ENCODE assay signal across 28 mouse cellular contexts in the genomic region with DNA sequence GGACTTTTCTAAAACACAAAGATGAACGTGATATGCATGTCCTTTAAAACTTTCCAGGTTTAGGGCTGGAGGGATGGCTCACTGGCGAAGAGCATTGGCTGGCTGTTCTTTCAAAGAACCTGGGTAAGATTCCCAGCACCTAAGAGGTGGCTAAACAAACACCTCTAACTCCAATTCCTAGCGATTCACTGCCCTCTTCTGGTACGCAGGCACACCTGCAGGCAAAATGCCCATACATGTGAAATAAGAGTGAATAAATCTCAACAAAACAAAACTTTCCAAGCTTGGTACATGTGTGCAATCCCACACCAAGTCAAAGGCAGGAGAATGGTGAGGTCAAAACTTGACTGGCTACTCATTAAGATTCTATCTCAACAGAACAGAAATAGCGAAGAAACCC. TPM values are rescaled to one million over a fixed set of nuclear protein-coding genes. Genes with fewer than 3 reads are reported as not detected.
A peak's percentile ranks its signal among the peaks of the same experiment; 100 is the strongest.
DNase-seq lines count a peak whose midpoint lies in the region; ATAC-seq and TF ChIP-seq lines count a peak whose summit lies in the region.
"Had no signal": no experiment of that assay in that cellular context is flagged by ENCODE, and none has a peak within 500 bp of the region (broad histone marks: within the 10 kb centered on the region; RNA-seq: fewer than 3 reads in every experiment).

No protein-coding gene starts in this region.

- no peaks in the 10 kb centered on the region for H3K4me1 ChIP-seq in heart, adult 2 months (ENCODE audit: control insufficient read depth, insufficient read depth, low read length)
- H3K4me1 ChIP-seq in liver, adult 2 months (ENCODE audit: control insufficient read depth, insufficient read depth, low read length) = no peaks in the 10 kb centered on the region
- H3K4me1 ChIP-seq in liver, embryonic 12.5 days = no peaks in the 10 kb centered on the region
- H3K4me1 ChIP-seq in lung, postnatal 0 days (ENCODE audit: insufficient read depth, low read depth, low read length) = no peaks in the 10 kb centered on the region
- H3K4me1 ChIP-seq: embryonic facial prominence, embryonic 10.5 days; embryonic facial prominence, embryonic 15.5 days; forebrain, embryonic 12.5 days; heart, embryonic 13.5 days; hindbrain, embryonic 15.5 days; limb, embryonic 13.5 days; midbrain, embryonic 12.5 days; neural tube, embryonic 12.5 days had no signal

- no peak overlapping the region for H3K4me3 ChIP-seq in heart, adult 2 months
- no peak overlapping the region for H3K4me3 ChIP-seq in liver, adult 2 months (ENCODE audit: insufficient read depth, low read depth, low read length)
- no peak overlapping the region for H3K4me3 ChIP-seq in liver, embryonic 12.5 days
- H3K4me3 ChIP-seq in lung, postnatal 0 days (ENCODE audit: low read depth, low read length) = no peak overlapping the region
- H3K4me3 ChIP-seq: embryonic facial prominence, embryonic 10.5 days; embryonic facial prominence, embryonic 15.5 days; forebrain, embryonic 12.5 days; heart, embryonic 13.5 days; hindbrain, embryonic 15.5 days; limb, embryonic 13.5 days; megakaryocyte, embryonic 14.5 days; midbrain, embryonic 12.5 days; myocyte; neural tube, embryonic 12.5 days had no signal

- no peaks in the 10 kb centered on the region for H3K27me3 ChIP-seq in heart, adult 2 months (ENCODE audit: control insufficient read depth, insufficient read depth, low read length)
- H3K27me3 ChIP-seq in liver, adult 2 months (ENCODE audit: control insufficient read depth, insufficient read depth, low read length) = no peaks in the 10 kb centered on the region
- H3K27me3 ChIP-seq in liver, embryonic 12.5 days (replicated peaks) = no peaks in the 10 kb centered on the region
- H3K27me3 ChIP-seq in lung, postnatal 0 days (replicated peaks; ENCODE audit: insufficient read depth, low read length) = no peaks in the 10 kb centered on the region
- H3K27me3 ChIP-seq: embryonic facial prominence, embryonic 15.5 days; forebrain, embryonic 12.5 days; heart, embryonic 13.5 days; hindbrain, embryonic 15.5 days; limb, embryonic 13.5 days; midbrain, embryonic 12.5 days; neural tube, embryonic 12.5 days had no signal

- H3K36me3 ChIP-seq in heart, adult 2 months (ENCODE audit: control insufficient read depth, insufficient read depth, low read length) = no peaks in the 10 kb centered on the region
- no peaks in the 10 kb centered on the region for H3K36me3 ChIP-seq in liver, adult 2 months (ENCODE audit: control insufficient read depth, insufficient read depth, low read length)
- no peaks in the 10 kb centered on the region for H3K36me3 ChIP-seq in liver, embryonic 12.5 days
- H3K36me3 ChIP-seq in lung, postnatal 0 days (ENCODE audit: insufficient read depth, low read length) = no peaks in the 10 kb centered on the region
- H3K36me3 ChIP-seq: embryonic facial prominence, embryonic 15.5 days had no signal

- H3K4me2 ChIP-seq in liver, embryonic 12.5 days = no peak overlapping the region
- H3K4me2 ChIP-seq in lung, postnatal 0 days (replicated peaks; ENCODE audit: low read depth, low read length) = no peak overlapping the region
- H3K4me2 ChIP-seq: embryonic facial prominence, embryonic 15.5 days; forebrain, embryonic 12.5 days; heart, embryonic 13.5 days; hindbrain, embryonic 15.5 days; limb, embryonic 13.5 days; midbrain, embryonic 12.5 days; neural tube, embryonic 12.5 days had no signal

- 89% methylated on average over 5 of the region's 5 CpGs for WGBS in heart, adult 2 months
- WGBS in liver, adult 2 months = 91% methylated on average over 5 of the region's 5 CpGs
- 75% methylated on average over 5 of the region's 5 CpGs for WGBS in liver, embryonic 12.5 days (ENCODE audit: insufficient replicate concordance)
- WGBS in lung, postnatal 0 days = 85% methylated on average over 5 of the region's 5 CpGs

- no peaks in the 10 kb centered on the region for H3K79me2 ChIP-seq in heart, adult 2 months (replicated peaks; ENCODE audit: control insufficient read depth, insufficient read depth, low read length)
- H3K79me2 ChIP-seq in liver, adult 2 months (ENCODE audit: control insufficient read depth, insufficient read depth, low read length) = no peaks in the 10 kb centered on the region

- intact Hi-C loops in heart, adult 2 months (cut with DNase I) = no loop called here

- peak; percentile 43 for TF ChIP-seq CTCF in heart, adult 2 months (IDR thresholded peaks at IDR 0.05)
- peak; percentile 53 for TF ChIP-seq CTCF in liver, adult 2 months (IDR thresholded peaks at IDR 0.05; ENCODE audit: low read depth, low read length)
- peak; percentile 27; the same call in 1 of the 2 replicates for TF ChIP-seq CTCF in lung, postnatal 0 days (IDR thresholded peaks at IDR 0.05)

- peaks cover 4% of the 10 kb centered on the region; the same call in 1 of the 2 replicates for H3K9me3 ChIP-seq in liver, embryonic 12.5 days (replicated peaks)
- H3K9me3 ChIP-seq in lung, postnatal 0 days (ENCODE audit: low read length) = no peaks in the 10 kb centered on the region
- H3K9me3 ChIP-seq: embryonic facial prominence, embryonic 15.5 days; forebrain, embryonic 12.5 days; hindbrain, embryonic 15.5 days; limb, embryonic 13.5 days; neural tube, embryonic 12.5 days had no signal

- TF ChIP-seq EP300 in heart, adult 2 months (IDR thresholded peaks at IDR 0.05; ENCODE audit: insufficient read depth, low read depth, low read length) = no peak
- no peak for TF ChIP-seq EP300 in lung, postnatal 0 days (IDR thresholded peaks at IDR 0.05)

- H3K9ac ChIP-seq in heart, adult 2 months (ENCODE audit: low read depth, low read length) = no peak overlapping the region
- no peak overlapping the region for H3K9ac ChIP-seq in liver, adult 2 months (ENCODE audit: low read depth, low read length)
- H3K9ac ChIP-seq in liver, embryonic 12.5 days = no peak overlapping the region
- no peak overlapping the region for H3K9ac ChIP-seq in lung, postnatal 0 days (replicated peaks; ENCODE audit: low read depth)
- H3K9ac ChIP-seq: embryonic facial prominence, embryonic 15.5 days; forebrain, embryonic 12.5 days; heart, embryonic 13.5 days; hindbrain, embryonic 15.5 days; limb, embryonic 13.5 days; midbrain, embryonic 12.5 days; neural tube, embryonic 12.5 days had no signal

- ATAC-seq in liver, embryonic 12.5 days = no peak
- ATAC-seq in lung, postnatal 0 days = no peak
- ATAC-seq: inflammation-experienced regulatory T-cells, adult 6 months had no signal

- no peak for DNase-seq in heart, adult 2 months
- DNase-seq in heart, adult 18-20 months = no peak
- no peak for DNase-seq in liver, adult 2 months (ENCODE audit: extremely low read depth, low read depth, low spot score)
- DNase-seq in lung, postnatal 0 days (ENCODE audit: low spot score) = no peak
- DNase-seq in lung, postnatal 36 days = no peak
- no peak for DNase-seq in ovary, adult 18-20 months (ENCODE audit: low spot score)
- DNase-seq in thymus, postnatal 0 days (ENCODE audit: low spot score) = no peak
- DNase-seq: adrenal gland, postnatal 10 days; cerebellum, adult 8-10 months; cerebellum, postnatal 25 days; gastrocnemius, postnatal 36 days; heart, postnatal 10 days; kidney, adult 9 months; kidney, postnatal 14 days; right cerebral cortex, postnatal 4 days; thymus, postnatal 14 days had no signal

- H3K27ac ChIP-seq in heart, adult 2 months = no peak overlapping the region
- H3K27ac ChIP-seq in liver, adult 2 months (replicated peaks; ENCODE audit: insufficient read depth, low read depth, low read length) = no peak overlapping the region
- no peak overlapping the region for H3K27ac ChIP-seq in liver, embryonic 12.5 days
- no peak overlapping the region for H3K27ac ChIP-seq in lung, postnatal 0 days (ENCODE audit: low read length)
- H3K27ac ChIP-seq: embryonic facial prominence, embryonic 10.5 days; embryonic facial prominence, embryonic 15.5 days; forebrain, embryonic 12.5 days; heart, embryonic 13.5 days; hindbrain, embryonic 15.5 days; limb, embryonic 13.5 days; midbrain, embryonic 12.5 days; neural tube, embryonic 12.5 days had no signal

- no peak for TF ChIP-seq POLR2A in heart, adult 2 months (IDR thresholded peaks at IDR 0.05; ENCODE audit: insufficient read depth, low read depth, low read length)
- TF ChIP-seq POLR2A in liver, adult 2 months (IDR thresholded peaks at IDR 0.05; ENCODE audit: extremely low read depth, insufficient read depth, low read length) = no peak

RNA-seq across cellular contexts. Expression of gene Dynll2, which starts 12.4 kb away (rescaled TPM):
- 100 to 1,000 TPM; 361 to 396 TPM for total RNA-seq in heart, adult 2 months (2021)
- 225 and 357 TPM in 2 replicates for polyA plus RNA-seq in heart, adult 2 months (2012; rRNA removed)
- total RNA-seq in heart, adult 18-20 months (2021) = 100 to 1,000 TPM; 410 to 444 TPM
- total RNA-seq in liver, adult 2 months (2014; rRNA removed) = 24.8 and 36.9 TPM in 2 replicates
- 112 and 145 TPM in 2 replicates for polyA plus RNA-seq in liver, adult 2 months (2012; rRNA removed)
- 14.3 and 15.5 TPM in 2 replicates for polyA plus RNA-seq in liver, embryonic 12.5 days (2016; fragmentation: Nextera tagmentation; extraction: Ambion mirVana)
- 12.3 and 14.5 TPM in 2 replicates for polyA plus RNA-seq in lung, postnatal 0 days (2015; fragmentation: Nextera tagmentation; extraction: Ambion mirVana)
- 23.1 and 26.6 TPM in 2 replicates for polyA plus RNA-seq in thymus, postnatal 0 days (2015; fragmentation: Nextera tagmentation; extraction: Ambion mirVana)

RNA-seq across cellular contexts. Expression of gene Srsf1, which starts 47.4 kb away (rescaled TPM):
- total RNA-seq in heart, adult 2 months (2021) = 10 to 100 TPM; 99.5 to 99.7 TPM
- polyA plus RNA-seq in heart, adult 2 months (2012; rRNA removed) = 39.3 and 86.5 TPM in 2 replicates
- 100 to 1,000 TPM in 1 of 2 experiments, 10 to 100 TPM in 1; 88.5 to 102 TPM for total RNA-seq in heart, adult 18-20 months (2021)
- 72.0 and 84.0 TPM in 2 replicates for total RNA-seq in liver, adult 2 months (2014; rRNA removed)
- polyA plus RNA-seq in liver, adult 2 months (2012; rRNA removed) = 33.4 and 44.1 TPM in 2 replicates
- polyA plus RNA-seq in liver, embryonic 12.5 days (2016; fragmentation: Nextera tagmentation; extraction: Ambion mirVana) = 272 and 273 TPM in 2 replicates
- 88.1 and 111 TPM in 2 replicates for polyA plus RNA-seq in lung, postnatal 0 days (2015; fragmentation: Nextera tagmentation; extraction: Ambion mirVana)
- polyA plus RNA-seq in thymus, postnatal 0 days (2015; fragmentation: Nextera tagmentation; extraction: Ambion mirVana) = 308 and 311 TPM in 2 replicates
